Mouse (Mus musculus): ENCODE data around the gene Pirb.
"Not testable (repeated sequence)": the region's sequence is repeated elsewhere in the genome, so short reads cannot be mapped to it uniquely, and the experiment has no call there.

DNA sequence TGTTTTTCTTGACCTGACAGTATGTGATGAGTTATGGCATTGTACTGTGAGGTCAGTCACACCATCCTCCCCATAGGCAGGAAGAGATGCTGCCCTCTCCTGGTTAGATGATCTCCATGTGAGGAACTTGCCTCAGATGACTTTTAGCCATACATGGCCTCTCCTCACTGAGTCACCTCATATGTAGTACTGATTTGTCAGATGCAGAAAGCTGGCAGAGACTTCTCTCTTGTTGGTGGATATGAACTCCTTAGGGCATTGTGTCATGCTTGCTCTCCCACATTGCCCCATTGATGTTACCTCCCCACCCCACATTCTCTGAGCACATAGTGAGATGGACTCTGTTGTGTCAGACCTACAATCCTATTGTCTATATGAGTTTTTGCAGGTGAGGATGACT, 5.3 kb upstream of the Pirb start:
- not testable (repeated sequence) for TF ChIP-seq POLR2A (IDR thresholded peaks at IDR 0.05; ENCODE audit: extremely low read depth, insufficient read depth, low read length); CTCF (IDR thresholded peaks at IDR 0.05; ENCODE audit: low read depth, low read length)
